Mouse (Mus musculus) layer of hippocampus, adult 9-10 months (tissue): ENCODE data around the gene Nkapd1.
"Not testable (repeated sequence)": the region's sequence is repeated elsewhere in the genome, so short reads cannot be mapped to it uniquely, and the experiment has no call there.

Source experiments
- DNase-seq: peaks from one replicate; pipeline ENCODE4 v3.0.0; 2022; ENCODE audit warnings: low spot score

Nkapd1 gene

DNA sequence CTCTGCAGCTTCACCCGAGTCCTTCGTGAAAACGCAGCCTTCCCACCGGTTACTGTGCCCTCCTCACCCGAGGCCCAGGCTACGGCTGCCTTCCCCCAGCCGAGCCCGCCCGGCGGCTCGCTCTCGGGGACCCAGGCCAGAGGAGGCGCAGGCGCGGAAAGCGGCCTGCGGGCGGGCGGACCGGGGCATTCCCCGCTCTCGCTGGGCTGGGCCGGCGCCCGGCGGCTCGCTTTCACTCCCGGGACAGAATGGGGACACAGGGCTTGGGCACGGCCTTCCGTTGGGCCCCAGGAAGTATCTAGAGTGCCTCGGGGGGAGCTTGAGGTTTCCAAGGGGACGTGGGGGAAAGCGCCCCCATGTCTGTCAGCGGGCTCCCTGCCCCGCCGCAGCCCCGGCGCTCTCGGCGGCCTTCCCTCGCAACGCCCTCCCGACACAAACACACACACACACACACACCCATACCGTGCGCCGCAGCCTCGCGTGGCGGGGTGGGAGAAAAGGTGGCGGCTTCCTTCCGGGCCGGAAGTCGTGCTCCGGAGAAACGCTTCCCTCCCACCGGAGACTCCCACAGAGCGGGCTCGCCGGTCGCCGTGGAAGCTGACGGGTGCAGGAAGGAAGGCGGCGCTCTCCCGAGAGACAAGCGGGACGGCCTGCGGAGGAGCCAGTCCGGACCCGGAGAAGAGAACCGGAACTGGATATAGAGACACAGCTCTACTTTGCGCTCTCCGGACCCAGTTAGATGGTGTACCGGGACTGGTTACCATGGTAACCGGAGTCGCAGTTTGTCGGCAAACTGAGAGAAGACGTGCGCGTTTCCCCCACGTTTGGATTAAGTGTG is at the start of gene Nkapd1, which contains the start of gene Pih1d2:
Gene Nkapd1 (minus strand): TSS at position 699 of the 838 bp plus-strand sequence.
Gene Pih1d2 (plus strand): TSS at position 556 of the 838 bp plus-strand sequence.
- peak; percentile 88 for DNase-seq

DNA sequence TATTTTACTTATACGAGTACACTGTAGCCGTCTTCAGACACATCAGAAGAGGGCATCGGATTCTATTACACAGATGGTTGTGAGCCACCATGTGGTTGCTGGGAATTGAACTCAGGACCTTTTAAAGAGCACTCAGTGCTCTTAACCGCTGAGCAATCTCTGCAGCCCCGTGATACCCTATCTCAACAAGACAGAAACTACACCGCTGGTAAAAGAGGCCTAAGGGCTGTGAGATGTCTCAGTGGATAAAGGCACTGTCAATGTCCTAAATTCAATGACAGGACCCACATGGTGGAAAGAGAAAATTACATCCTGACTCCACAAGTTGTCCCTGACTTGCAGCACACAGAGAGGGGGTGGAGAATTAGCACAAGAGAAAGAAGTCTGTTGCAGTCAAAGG is 49.2 kb upstream of the Nkapd1 start:
- DNase-seq: no peak

DNA sequence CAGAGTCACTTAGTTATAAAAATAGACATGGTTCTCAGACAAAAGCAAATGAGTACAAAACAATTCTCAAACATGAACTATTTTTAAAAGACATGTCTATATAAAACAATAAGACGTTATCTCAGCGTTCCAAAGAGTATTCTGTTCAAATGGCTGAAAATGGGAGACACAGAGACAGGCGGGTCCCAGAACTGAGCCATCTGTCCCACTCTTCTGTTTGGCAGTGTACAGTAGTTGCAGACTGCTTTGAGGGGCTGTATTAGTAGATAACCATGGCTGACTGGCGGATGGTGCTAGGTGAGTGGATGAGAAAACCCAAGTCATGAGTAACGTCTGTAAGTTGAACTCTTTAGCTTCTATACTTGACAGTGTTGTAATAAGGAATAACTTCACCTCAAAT is 47.6 kb upstream of the Nkapd1 start:
- no peak for DNase-seq

DNA sequence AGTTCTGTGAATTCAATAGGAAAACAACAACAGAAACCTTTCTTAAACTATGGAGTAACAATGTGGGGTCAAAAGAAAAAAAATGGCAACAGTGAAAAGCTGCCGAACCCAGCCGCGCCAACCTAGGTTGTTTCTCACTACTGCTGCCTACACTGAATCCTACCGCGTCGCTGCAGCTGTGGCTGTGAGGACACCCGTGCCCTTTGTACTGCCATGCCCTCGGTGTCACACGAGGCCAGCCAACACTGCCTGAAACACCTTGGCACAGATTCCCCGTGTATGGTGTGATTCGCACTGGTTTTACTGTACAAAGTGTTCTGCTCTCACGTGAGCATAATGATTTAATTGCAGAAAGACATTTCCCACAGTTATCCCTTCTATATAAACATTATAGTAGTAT is 43.2 kb upstream of the Nkapd1 start:
- no peak for DNase-seq

DNA sequence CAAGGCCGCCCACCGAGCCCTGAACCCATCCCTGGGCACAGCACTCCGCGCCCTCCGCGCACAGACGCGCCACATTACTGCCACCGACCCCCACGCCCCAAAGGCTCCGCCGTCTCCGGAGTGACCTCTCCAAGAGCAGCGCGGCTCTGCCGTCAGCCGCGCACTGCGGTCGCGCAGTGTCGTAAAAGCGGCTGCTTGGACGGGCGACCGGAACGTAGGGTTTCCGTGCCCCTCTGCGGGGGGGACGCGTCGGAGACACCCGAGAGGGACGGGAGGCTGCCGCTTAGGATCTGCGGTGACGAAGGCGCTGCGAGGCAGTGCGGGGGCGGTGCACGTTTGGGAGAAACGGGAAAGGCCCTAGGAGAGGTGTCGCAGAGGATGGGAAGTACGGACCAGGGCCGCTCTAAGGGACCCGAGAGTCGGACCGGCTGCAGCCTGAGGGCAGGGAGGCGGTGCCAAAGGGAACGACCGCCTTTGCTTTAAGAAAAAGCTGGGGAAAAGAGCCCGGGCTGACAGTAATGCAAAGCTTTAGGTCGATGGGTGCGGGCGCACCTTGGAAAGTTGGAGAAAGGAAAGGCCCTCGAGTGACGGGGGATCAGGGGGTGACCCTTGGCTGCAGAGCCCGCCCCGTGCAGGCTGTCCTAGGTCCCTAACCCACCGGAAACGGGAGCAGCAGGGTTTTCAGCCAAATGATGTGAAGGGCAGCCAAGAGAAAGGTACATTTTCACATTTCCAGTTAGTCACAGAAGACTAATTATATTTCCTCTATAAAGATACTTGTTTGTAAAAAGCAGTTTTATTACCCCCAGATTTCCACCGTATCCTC is 42.3 kb upstream of the Nkapd1 start, which contains the start of gene Dlat:
Gene Dlat (minus strand): TSS at position 389 of the 826 bp plus-strand sequence.
- peak; percentile 57 for DNase-seq

DNA sequence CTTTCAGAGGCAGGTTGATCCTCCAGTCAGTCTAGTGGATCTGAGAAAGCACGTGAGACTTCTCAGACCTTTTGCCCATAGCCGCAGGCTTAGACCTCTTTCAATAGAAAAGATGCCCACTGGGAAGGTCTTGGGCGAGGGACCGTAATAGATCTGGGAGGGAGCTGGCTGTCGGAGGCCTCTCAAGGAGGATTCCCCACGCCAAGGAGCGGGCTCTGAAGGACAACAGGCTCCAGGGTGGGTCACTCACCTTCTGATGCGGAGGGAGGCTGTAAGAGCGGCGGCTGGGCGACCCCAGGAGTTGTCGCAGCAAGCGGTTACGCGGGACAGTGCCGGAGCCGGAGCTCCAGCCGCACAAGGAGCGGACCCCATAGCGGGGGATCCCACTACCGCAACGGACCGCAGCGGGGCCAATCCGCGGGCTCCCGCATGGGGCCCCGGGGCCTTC is 41.7 kb upstream of the Nkapd1 start:
- no peak for DNase-seq

DNA sequence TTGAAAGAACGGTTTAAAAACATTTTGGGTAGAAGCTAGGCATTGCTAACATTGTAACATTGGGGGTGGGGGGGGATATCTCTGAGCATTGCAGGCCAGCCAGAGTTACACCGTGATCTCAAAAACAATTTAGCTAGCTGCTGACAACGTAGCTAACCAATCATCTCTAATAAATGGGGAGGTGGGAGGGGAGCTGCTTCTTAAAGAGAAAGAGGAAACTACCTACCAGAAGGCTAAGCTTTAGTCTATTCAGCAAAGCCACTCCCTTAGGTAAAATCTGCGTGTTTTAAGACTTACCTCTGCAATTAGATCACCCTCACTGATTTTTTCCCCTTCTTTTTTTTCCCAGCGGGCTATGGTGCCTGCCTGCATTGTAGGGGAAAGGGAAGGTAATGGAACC is 41.1 kb upstream of the Nkapd1 start:
- DNase-seq: no peak

DNA sequence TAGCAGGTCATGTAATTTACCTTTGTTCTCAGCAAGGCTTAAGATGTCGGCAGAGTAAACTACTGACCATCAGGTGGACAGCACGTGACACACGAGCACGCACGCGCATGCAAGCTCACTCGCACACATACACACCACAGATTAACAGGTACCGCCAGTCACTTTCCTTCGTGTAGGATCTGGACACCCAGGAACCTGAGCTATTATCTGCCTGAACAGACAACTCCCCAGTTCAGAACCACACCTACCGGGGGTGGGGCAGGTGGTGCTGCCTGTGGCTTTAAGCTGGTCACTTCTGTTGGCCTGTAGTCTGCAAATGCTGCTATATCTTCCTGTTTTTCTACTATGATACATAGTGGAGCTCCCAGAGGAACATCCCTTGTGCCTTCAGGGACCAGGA is 33.2 kb upstream of the Nkapd1 start:
- DNase-seq: no peak

DNA sequence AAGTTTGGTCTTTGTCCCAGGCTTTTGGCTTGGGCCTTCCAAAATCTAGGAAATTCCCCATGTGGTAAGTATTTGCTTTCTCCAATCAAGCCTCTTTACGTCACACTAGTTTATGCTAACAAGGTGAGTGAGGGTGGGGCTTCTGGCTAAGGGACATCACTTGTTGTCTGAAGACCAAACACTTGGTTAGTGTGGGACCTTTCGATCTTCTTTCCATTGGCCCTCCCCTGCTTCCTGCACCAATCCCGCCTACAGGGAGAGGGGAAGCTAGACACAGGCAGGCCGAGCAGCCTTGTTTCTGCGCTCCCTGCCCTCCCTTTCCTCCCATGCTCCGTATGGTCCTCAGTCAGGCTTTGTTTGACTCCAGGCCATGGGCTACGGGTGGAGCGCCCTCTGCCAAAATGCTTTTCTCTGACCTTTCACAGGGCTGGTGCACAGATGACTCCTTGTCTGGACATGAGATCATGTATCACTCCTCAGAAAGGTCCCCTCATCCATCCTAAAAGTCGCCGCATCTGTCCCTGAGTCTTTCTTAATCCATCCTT is 29.6 kb upstream of the Nkapd1 start:
- DNase-seq: no peak

DNA sequence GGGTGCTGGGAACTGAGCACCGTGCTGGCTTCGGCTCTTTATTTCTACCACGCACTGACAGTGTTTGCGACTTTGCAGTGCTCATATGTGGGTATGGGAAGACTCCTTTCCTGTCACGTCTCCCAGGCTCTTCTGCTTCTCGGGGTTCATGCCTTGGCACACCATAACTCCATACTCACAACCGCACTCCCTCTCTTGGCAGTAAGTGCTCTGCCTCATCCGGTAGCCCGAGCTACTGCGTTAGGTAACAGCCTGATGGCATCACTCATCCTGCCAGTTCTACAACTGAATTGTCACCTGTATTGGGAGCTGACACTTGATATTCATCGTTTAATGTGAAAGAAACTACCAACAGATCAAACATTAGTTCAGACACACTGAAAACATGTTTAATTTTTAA is 17.0 kb upstream of the Nkapd1 start:
- no peak for DNase-seq

DNA sequence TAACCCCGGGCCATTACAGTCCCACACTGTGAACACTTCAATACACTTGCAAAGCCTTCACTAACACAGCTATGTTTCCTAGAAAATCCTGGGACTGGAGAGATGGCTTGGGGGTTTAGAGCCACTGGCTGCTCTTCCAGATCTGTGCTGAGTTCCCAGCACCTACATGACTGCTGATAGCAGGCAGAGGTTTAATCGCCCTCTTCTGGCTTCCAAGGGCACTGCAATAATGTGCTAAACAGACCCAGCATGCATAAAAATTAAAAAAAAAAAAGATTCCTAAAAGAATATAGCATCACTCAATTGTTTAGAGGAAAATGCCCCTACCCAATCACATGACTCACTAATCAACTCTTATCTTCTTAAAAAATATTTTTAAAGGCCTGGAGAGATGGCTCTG is 15.8 kb upstream of the Nkapd1 start:
- DNase-seq: no peak

DNA sequence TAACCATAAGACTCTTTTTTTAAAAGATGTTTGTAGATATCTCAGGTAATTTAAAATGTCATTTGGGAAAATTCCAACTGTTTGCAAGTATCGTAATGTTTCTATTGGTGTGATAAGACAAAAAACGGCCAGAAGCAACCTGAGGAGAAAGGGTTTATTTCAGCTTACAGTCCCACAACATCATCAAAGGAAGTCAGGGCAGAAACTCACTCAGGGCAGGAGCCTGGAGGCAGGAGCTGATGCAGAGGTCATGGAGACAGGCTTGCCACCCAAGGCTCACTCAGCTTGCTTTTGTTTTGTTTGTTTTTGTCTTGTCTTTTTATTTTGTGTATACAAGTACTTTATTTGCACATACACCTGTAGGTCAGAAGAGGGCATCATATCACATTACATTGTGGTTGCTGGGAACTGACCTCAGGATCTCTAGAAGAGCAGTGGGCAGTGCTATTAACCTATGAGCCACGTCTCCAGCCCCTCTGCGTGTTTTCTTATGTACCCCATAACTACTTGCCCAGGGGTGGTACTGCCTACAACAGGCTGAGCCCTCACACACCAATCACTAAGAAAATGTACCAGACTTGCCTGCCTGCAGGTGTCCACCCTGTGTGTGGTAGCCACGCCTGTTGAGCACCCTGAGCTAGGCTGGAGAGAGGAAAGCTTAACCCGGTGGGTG is 14.9 kb upstream of the Nkapd1 start:
- DNase-seq: no peak

DNA sequence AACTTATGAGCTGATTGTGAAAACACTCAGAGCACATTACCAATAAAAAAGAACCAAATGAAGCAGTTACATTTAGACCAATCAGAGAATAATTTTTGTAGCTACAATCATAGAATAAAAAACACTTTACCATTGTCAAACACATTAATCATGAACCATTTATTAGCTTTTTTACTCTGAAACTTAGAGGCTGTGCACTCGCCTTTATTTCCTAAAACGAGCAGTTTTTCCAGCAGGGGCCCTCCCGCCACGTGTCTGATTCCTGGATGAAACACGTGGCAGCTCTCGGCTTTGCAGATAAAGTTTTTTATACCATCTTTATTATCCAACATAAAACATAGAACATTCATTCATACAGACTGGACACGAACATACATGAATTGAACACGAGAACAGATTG is 13.6 kb upstream of the Nkapd1 start:
- not testable (repeated sequence) for DNase-seq

DNA sequence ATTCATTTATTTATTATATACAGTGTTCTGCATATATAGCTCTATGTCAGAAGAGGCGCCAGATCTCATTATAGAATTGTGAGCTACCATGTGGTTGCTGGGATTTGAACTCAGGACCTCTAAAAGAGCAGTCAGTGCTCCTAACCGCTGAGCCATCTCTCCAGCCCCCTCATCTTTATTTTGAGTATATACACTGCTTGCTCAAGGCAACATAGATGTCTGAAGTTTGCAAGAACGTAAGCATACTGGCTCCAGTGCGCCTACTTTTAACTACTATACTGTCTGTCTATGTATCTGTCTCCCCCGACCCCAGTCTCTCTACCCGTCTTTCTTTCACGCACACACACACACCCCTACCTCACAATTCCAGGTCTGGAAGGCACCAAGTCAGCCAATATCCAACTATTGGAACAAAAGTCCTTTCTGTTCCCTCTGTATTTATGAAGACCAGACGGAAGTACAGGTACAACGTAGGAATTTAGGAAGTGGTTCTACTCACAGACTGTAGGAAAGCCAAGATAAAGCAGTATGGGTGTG is 598 bp upstream of the Nkapd1 start:
- no peak for DNase-seq

DNA sequence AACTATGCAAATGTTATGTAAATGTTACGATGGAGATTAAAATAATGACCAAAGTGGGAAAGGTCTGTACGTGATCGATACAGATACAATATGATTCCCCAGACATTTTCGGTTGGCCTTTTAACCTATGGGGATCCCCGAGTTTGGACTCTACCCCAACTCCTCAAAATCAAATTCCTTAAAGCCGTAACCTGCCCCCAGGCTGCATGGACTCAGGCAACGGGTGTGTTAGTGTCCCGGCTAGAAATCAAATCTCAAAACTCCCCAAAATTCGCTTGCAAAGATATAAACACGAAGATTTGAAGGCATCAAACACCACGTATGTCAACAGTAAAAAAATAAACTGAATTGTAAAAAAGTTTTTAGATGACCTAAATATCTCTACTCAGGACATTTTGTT is 1.1 kb downstream of the Nkapd1 start:
- DNase-seq: no peak

DNA sequence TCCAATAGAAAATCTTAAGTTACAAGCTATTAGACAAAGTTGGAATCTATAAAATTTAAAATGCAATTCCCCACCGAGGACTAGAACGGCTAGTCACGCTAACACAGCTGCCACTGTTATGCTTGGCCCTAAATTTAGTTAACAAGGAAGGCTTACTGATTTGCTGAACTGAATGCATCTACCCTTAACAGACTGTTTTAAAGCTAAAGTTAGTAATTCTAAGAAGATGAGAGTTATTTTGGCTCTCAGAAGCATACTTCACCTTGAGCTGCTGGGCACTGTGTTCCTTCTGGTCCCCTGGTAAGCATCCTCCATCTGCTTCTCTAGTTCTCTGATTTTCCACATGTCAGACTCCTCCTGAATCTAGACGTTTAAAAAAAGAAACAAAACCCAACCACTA is 5.1 kb downstream of the Nkapd1 start:
- DNase-seq: no peak

DNA sequence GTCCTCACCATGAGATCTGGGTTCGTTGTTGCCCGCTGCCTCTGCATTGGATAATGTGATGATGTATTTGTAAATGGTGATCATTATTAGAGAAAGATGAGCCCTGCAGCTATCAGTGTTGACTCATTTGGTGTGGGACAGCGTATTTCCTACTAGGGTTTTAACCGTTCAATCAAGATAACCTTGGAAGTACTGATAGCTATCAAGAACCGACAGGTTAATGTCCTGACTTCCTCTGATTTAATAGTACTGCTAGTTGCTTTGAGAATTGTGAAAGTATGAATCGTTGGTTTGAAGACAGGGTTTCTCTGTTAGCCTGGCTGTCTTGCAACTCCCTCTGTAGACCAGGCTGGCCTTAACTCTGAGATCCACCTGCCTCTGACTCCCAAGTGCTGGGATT is 12.9 kb downstream of the Nkapd1 start:
- DNase-seq: no peak

DNA sequence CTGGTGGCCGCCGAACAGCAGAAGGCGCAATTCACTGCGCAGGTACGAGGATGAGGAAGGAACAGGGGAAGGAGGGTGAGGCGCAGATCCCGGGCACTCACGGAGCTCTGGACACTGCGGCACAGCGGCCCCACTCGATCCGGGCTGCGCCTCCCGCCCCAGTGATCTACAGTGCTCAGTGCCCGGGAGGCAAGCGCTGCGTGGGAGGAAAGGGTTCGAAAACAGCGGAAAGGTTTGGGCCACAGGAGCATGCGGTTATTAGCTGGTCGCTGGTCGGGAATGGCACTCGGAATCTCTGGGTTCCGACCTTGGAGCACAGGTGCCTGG is 13.3 kb downstream of the Nkapd1 start:
- DNase-seq: no peak

DNA sequence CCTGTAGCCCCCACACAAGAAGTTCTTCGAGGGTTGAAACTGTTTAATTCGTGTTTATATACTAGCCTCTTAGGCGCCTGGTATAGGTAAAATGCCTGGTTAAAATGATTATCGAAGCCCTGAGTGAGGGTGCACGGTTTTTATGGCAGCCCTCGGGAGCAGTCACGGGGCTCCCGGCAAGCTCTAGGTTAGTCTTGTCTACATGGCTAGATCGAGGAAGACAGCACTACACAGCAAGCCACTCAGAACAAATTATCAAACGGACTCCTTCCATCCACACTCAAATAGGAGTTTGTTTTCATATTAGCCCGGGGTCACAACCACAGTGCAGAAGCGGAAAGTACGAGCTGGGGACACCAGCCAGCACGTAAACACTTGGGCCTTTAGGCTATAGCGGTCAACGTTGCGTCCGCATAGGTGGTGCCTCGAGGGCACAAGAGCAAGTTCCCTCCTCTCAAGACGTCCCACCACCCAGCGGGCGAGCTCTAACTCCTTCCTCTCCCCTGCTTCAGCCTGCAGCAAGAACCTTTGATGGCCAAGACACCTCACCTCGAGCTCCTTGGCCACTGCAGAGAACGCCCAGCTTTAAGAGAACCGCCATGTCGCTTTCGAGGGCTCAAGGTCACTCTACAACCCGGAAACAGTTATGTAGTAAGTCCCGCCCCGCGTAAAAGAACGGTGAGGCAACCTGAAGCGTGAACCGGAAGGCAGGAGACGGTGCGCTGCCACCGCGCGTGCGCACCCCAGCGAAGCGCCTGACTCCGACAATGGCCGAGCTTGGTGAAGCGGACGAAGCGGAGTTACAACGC is 13.9 kb downstream of the Nkapd1 start, which contains the start of the genes Sdhd and Timm8b:
Gene Sdhd (minus strand): TSS at position 624 of the 809 bp plus-strand sequence.
Gene Timm8b (plus strand): TSS at position 722 of the 809 bp plus-strand sequence.
- DNase-seq: peak; percentile 93

DNA sequence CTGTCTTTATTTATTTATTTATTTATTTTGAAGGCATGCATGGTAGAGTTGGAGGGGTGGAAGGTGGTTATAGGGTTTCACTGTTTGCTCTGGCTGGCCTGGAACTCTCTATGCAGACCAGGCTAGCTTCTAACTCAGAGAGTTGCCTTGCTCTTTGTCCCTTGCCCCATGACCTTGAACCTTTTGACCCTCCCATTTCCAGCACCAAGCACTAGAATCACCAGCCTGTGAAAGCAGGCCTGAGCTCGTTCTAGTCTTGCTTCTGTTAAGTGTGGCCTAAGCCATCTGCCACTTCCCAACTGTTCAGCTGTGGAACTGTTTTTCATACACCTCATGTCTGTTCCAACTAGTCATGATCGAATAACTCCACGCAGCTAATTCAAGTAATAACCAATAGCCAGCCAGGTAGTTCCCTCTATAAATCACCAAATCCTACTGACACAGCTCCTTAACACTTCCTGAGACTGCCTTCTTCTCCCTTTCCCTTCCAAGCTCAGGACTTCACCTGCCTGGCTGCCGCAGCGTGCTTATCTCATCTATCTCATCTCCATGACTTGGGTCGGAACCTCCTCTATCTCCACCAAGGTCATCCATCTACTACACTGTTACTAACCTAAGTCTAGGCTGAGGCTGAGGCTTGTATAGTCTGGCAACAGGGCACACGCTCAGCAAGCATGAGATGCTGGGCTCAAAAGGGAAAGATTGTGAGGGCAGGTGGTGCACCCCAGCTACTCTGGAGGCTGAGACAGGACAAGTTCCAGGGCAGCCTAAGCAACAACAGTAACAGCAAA is 15.0 kb downstream of the Nkapd1 start:
- no peak for DNase-seq
